Mouse (Mus musculus): ENCODE data around the gene Ankrd11.

DNA sequence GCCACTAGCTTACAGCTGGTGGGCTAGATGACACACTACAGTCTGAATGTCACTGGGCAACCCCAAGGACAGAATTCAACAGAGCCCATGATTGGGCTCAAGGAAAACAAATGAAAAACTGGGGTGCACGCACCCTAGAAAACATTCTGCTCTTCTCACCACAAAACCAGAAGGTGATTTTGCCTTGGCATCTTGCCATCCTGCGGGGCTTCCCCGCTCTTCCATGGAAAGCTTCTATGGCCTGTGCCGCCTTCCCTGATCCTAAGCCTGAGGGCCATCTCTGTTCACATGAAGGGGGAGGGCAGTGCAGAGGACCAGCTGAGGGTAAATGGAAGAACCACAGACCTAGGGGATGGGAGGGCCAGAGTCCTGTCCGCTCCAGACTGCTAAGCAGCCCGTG lies 174.1 kb downstream of the Ankrd11 start:
- TF ChIP-seq CTCF (IDR thresholded peaks at IDR 0.05; ENCODE audit: low read depth, low read length) (no peak), POLR2AphosphoS5 (IDR thresholded peaks at IDR 0.05; ENCODE audit: insufficient replicate concordance, low read depth, low read length) (no peak), GATA1 (IDR thresholded peaks at IDR 0.05; ENCODE audit: borderline replicate concordance, low read length) (no peak), GATA2 (IDR thresholded peaks at IDR 0.05; ENCODE audit: borderline replicate concordance, low read depth, low read length) (no peak)

All from G1E (cell line).